Mouse (Mus musculus): ENCODE measurements at regions not wholly inside any gene's neighbourhood (a gene's known extent, or its start where the extent isn't known, plus 50 kb on each side); places are given as distances from the start of the nearest gene placed in this dataset.
"Not testable (repeated sequence)": the region's sequence is repeated elsewhere in the genome, so short reads cannot be mapped to it uniquely, and the experiment has no call there.

DNA sequence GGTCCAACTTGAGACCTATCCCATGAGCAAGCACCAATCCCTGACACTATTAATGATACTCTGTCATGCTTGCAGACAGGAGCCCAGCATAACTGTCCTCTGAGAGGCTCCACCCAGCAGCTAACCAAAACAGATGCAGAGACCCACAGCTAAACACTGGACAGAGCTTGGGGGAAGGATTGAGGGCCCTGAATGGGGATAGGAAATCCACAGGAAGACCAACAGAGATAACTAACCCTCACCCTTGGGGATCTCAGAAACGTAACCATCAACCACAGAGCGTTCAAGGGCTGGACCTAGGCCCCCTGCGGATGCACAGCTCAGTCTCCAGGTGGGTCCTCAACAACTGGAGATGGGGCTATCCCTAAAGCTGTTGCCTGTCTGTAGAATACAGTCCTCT lies 93.7 kb downstream of the Cd24a start:
- intact Hi-C loops (cut with DNase I) = no loop called here

DNA sequence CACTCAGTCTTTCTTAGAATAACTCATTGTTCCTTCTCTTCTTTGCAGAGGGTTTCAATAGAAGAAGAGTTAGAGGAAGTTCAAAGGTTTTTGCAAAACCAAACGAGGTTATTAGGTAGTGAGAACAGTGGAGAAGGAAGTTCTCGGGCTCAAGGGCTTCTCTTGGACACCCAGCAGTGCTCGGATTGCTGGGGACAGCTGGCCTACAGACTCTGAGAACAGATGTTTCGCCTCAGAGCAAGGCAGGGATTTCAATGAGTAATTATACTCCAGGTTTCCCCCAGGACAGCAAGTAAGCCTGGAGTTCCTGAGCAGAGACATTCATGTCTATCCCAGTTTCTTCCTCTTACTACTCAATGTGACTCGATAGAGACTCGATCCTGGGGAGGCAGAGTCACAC lies 94.4 kb downstream of the Cd24a start:
- intact Hi-C loops (cut with DNase I) = no loop called here

GRCm38 (mm10) chr10:43674749-43675148 lies 96.7 kb downstream of the Cd24a start:
- intact Hi-C loops (cut with DNase I) = no loop called here

DNA sequence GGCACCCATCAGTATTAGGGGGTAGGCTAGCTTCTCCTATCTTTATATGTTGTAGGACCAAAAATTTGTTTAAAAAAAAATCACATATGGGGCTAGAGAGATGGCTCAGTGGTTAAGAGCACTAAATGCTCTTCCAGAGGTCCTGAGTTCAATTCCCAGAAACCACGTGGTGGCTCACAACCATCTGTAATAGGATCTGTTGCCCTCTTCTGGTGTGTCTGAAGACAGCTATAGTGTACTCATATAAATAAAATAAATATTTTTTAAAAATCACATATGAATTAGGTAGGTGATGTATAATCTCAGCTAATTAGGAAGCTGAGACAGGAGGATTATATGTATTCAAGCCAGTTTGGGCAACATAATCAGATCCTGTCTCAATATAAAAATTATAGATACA lies 97.4 kb downstream of the Cd24a start:
- intact Hi-C loops (cut with DNase I) = not testable (repeated sequence)

GRCm38 (mm10) chr10:43676289-43676688 lies 98.2 kb downstream of the Cd24a start:
- intact Hi-C loops (cut with DNase I) = no loop called here

GRCm38 (mm10) chr10:43684247-43685033 lies 106.4 kb downstream of the Cd24a start:
- intact Hi-C loops (cut with DNase I) = no loop called here

DNA sequence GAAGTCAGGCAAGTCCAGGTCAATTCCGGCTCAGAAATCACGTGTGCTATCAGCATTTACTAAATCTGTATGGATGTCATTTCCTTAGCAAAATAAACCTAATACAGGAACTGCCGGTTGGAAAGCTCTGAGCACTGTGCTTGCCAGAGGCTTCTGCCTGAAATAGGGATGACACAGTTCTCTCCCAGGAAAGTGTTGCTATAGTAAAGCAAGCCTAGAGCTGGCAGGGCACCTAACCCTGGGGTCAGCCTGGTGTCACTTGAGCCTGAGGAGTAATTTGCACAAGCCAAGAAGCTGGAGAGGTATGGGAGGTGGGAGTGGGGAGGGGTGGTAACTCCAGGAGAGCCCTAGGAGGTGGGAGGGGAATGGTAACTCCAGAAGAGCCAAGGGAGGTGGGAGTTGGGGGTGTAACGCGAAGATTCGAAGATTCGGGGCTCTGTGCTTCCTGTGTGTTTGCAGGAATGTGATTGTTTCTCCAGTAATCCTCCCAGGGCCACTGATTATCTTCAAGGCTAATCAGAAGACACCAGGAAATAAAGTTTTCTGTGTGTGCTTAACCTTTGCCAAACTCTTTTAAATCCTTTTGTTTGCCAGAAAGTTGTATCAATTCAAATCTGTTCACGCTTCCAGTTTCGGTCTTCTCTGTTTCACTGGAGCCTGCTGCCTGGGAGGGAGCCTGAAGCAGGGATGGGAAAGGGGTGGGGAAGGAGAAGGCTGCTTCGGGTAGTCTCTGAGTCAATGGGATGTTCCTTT lies 111.3 kb downstream of the Cd24a start:
- intact Hi-C loops (cut with DNase I) = no loop called here

DNA sequence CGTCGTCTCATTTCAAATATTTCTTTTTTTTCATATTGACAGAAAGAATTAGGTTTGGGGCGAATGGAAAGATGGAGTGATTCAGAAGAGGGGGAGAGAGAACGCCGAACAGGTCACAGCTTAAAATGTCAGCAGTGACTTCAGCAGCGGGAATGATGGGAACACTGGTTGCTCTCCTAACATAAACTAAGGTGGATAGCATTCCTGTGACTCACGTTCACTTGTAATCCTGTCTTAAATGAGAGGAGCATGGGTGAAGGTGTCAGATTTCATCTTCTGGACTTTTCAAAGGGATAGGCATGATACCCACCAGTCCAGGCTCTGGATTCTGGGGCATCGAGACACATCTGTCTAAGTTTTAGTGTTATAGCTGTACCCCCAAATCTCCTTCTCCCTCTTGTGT lies 111.8 kb downstream of the Cd24a start:
- intact Hi-C loops (cut with DNase I) = no loop called here

DNA sequence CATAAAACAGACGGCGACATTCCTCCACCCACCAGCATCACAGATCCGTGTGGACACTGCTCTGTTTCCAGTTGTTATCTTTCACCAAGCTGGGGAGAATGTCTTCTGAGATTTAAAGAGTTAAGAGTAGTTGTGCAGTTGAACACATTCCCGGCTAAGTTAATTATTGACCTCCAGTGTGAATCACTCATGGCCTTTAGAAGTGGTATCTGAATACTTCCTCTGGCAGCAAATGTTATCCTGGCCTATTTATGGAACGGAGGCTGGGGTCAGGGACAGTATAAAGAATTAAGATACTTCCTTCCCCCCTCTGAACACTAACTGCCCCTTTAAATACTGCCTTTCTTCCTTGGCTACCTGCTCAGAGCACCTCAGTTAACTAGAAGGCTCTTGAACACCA lies 115.9 kb downstream of the Cd24a start:
- intact Hi-C loops (cut with DNase I) = no loop called here

DNA sequence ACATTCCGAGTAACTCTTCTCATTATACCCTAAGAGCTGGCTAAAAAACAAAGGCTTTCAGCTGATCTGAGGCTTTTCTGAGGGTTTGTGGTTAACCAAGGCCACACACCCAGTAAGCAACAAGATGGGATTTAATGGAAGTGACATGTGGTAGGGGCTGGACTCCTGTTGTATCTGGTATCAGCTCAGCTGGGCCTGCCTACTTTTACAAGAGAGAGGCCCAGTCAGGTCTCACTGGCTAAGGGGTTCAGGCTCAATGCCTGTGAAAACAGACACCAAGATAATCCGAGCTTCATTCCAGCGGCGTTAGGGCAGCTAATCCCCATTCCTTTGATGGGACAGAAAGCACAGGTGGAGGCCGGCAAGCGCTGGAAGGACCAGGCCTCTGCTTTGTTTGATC lies 116.4 kb downstream of the Cd24a start:
- intact Hi-C loops (cut with DNase I) = no loop called here

DNA sequence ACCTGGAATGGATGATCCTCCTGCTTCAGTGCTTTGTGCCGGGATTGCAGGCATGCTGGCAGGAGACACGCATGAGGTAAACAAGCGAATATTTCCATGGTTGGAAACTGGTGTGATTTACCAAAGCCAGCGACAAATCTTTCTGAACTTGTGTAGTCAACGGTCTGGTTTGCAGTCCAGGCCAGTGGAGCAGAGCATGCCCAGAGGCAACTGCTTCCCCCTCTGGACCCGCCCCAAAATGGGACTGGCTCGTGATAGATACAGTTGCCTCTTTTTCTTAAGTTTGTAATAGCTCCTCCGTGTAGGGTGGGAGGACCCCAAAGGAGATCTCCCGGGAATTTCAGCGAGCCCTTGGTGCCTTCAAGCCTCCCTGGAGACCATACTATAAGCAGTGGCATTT lies 117.4 kb downstream of the Cd24a start:
- intact Hi-C loops (cut with DNase I) = no loop called here

DNA sequence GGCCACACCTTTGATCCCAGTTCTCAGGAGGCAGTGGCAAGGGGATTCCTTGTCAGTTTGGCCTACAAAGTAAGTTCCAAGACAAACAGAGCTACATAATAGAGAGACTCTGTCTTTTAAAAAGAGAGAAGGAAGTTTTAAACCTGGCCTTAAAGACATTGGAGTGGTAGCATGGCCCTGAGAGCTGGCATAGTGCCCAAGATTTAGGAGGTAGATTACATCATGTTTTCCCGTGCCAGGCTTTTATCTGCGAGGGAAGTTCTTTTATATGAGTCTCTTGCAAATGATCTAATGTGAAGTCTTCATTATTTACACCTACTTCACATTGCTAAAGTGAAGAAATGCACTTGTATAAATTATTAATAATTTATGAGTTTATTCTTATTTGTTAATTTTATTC lies 119.8 kb downstream of the Cd24a start:
- intact Hi-C loops (cut with DNase I) = no loop called here

- intact Hi-C loops (cut with DNase I) = no loop called here
Observed at GRCm38 (mm10) chr10:43700371-43701289, 122.5 kb downstream of the Cd24a start.

- intact Hi-C loops (cut with DNase I) = no loop called here
Observed at GRCm38 (mm10) chr10:43702895-43703294, 124.8 kb downstream of the Cd24a start.

DNA sequence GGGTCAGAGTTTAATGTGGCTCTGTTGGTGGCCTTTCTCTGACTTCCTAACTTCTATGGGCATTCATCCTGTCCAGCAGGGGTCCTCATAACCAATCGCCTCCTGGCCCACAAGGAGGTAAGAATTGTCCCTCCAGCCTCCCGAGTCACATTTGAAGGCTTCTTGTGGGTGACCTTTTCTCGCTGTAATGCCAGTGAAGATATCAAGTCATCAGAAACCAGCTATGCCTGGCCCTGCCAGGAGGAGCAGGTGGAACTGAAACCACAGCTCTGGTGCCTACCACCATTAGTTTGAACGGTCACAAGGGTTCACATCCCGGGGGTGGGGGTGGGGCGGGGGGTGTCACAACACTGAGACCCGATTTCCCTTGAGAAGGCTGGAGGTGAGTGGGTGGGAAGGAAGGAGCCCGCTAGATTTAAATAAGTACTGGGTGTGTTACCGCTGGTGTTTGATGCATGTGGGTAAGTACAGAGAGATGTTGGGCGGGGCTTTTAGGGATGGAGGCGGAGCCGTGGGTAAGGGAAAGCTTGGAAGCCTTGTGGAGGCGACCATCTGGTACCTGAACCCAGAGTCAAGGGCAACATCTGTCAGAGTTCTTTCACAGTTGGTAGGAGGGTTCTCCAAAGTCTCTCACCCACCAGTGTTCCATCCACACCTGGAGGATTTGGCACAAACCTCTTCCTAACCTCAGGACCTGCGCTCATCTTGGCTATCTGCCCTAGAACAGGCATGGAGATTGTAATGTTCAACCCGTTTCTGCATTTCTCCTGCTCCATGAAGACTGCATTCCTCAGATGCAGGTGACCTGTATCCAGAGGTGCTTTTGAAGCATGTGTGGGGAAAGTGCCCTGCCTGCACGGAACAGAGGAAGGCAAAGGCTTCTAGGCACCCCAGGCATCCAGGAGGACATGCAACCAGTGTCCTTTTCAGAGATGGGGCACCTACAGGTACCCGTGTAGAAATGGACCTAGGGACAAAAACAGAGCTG lies 128.2 kb downstream of the Cd24a start:
- intact Hi-C loops (cut with DNase I) = no loop called here

GRCm38 (mm10) chr10:43707011-43707410 lies 128.9 kb downstream of the Cd24a start:
- intact Hi-C loops (cut with DNase I) = no loop called here

DNA sequence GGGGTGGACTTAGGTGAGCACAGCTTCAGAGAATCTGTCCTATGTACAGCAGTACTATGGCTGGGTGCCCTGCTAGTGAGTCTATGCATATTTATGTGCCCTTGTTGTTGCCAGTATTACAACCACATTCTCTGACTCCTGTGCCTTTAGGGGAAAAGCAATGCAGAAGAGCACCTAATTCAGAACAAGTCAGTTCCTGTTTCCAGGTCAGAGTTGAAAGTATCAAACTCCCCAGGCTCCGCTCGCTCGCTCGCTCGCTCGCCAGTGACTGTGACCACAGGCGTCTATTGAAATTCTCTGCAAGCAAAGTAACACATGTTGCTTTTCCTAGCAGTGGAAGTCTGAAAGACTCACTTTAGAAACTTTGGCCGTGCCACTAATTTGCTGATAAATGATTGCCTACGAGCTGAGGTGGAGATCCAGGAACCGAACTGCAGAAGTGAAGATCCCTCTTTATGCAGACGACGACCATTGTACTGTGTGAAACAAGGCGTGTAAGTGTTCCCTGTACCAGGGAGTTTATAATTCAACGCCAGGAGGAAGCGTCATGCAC lies 129.8 kb downstream of the Cd24a start:
- intact Hi-C loops (cut with DNase I) = no loop called here

DNA sequence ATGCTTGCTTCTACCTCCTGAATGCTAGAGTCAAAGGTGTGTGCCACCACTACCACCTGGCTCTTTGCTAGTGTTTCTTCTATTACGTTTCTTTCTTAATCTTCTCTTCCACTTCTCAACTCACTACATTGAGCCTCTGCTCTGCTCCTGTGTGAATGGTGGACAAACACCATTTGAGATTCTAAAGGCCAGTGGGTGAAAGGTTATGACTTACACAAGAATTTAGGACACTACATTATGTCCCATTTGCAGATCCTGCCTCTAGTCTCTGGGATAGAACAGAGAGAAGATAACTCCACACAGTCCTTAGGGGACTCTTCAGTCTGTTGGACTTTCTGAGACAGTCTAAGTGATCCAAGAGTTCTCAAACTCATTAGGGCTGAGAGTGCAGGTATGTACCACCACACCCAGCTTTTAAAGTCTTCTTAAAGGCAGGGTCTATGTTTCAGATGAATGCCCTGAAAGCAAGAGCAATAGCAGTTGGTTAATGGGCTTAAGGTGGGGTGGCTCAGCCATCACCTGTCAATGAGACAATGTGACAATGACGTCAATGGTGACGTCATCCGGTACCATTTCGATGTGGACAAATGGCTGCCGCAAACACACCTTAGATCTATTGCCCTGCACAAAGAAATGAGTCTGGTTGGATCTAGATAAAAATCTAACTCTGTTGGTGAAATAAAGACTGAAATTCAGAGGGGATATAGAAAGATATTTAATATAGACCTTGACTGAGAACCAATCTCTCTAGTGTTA lies 131.4 kb downstream of the Cd24a start:
- intact Hi-C loops (cut with DNase I) = loop anchor here (10.0 kb wide), 1 partner anchor 125 kb away; no protein-coding TSS in a partner anchor

- intact Hi-C loops (cut with DNase I) = loop anchor here (10.0 kb wide), 1 partner anchor 126 kb away; no protein-coding TSS in a partner anchor
Observed at GRCm38 (mm10) chr10:43710186-43710885, 132.3 kb downstream of the Cd24a start.
